Comparison of ENCODE assay signal across 8 mouse cellular contexts in genomic region chr5:148808426-148808825, GRCm38 (mm10).
DNase-seq lines count a peak whose midpoint lies in the region; TF ChIP-seq lines count a peak whose summit lies in the region.

No protein-coding gene starts in this region.

- H3K9me3 ChIP-seq in limb, embryonic 10.5 days (replicated peaks): no peaks in the 10 kb centered on the region

- intact Hi-C loops in gastrocnemius, postnatal 14 days (cut with DNase I; ENCODE audit: low total_unique reads): loop anchor here (5.0 kb wide), 1 partner anchor 529 kb away; no protein-coding TSS in a partner anchor

- no peaks in the 10 kb centered on the region for H3K36me3 ChIP-seq in kidney, adult 2 months (ENCODE audit: control insufficient read depth, insufficient read depth, low read length)
- H3K36me3 ChIP-seq in limb, embryonic 10.5 days: no peaks in the 10 kb centered on the region

- WGBS in kidney, adult 2 months: 4% methylated on average over 4 of the region's 4 CpGs
- WGBS in limb, embryonic 10.5 days: 10% methylated on average over 4 of the region's 4 CpGs

- no peaks in the 10 kb centered on the region for H3K4me1 ChIP-seq in kidney, adult 2 months (ENCODE audit: control insufficient read depth, insufficient read depth, low read length)
- H3K4me1 ChIP-seq in limb, embryonic 10.5 days: peaks cover 18% of the 10 kb centered on the region

- DNase-seq in urinary bladder, postnatal 14 days (ENCODE audit: low spot score): peak; percentile 53
- DNase-seq in urinary bladder, postnatal 10 days (ENCODE audit: low spot score): no peak
- DNase-seq in cerebellum, postnatal 4 days (ENCODE audit: low spot score in 2 of 2): peak; percentile 59 to 72
- peak; percentile 50 for DNase-seq in gastrocnemius, postnatal 14 days
- DNase-seq in kidney, adult 2 months: peak; percentile 63
- peak; percentile 80 for DNase-seq in limb, embryonic 10.5 days (ENCODE audit: low spot score)
- DNase-seq in natural killer cell, adult 2 months (ENCODE audit: low spot score in 2 of 2): peak; percentile 29 to 47
- DNase-seq in thymus, postnatal 25 days: peak; percentile 34

- TF ChIP-seq CTCF in kidney, adult 2 months (conservative IDR thresholded peaks at IDR 0.05; ENCODE audit: insufficient read depth, insufficient read length, low read depth, low read length): peak; percentile 74

- H3K27ac ChIP-seq in kidney, adult 2 months (ENCODE audit: insufficient read depth, low read depth, low read length): no peak overlapping the region
- H3K27ac ChIP-seq in limb, embryonic 10.5 days: no peak overlapping the region

- no peak overlapping the region for H3K4me3 ChIP-seq in kidney, adult 2 months (ENCODE audit: insufficient read depth, low read depth, low read length)
- H3K4me3 ChIP-seq in limb, embryonic 10.5 days: no peak overlapping the region

- no peak for TF ChIP-seq POLR2A in kidney, adult 2 months (IDR thresholded peaks at IDR 0.05; ENCODE audit: low read depth, low read length)

- no peaks in the 10 kb centered on the region for H3K27me3 ChIP-seq in kidney, adult 2 months (replicated peaks; ENCODE audit: control insufficient read depth, insufficient read depth, low read length)
- H3K27me3 ChIP-seq in limb, embryonic 10.5 days (ENCODE audit: low read depth, poor library complexity, severe bottlenecking): peaks cover 32% of the 10 kb centered on the region
